Comparison of ENCODE assay signal across 1 mouse cellular context in genomic region chr16:32401335-32401965, GRCm38 (mm10).
TF ChIP-seq lines count a peak whose summit lies in the region.

No protein-coding gene starts in this region.

TF ChIP-seq in CH12.LX, 34 proteins besides CTCF, POLR2A, EP300 and RAD21 (continued from another document):
- TF ChIP-seq PAX5 (IDR thresholded peaks at IDR 0.05; ENCODE audit: low read length) (no peak), MAX (IDR thresholded peaks at IDR 0.05; ENCODE audit: low read length) (peak; percentile 89; the same call in 1 of the 2 replicates), POLR2AphosphoS2 (IDR thresholded peaks at IDR 0.05; ENCODE audit: low read depth, low read length) (no peak), ZNF384 (IDR thresholded peaks at IDR 0.05; ENCODE audit: low read depth, low read length) (no peak), MAFK (IDR thresholded peaks at IDR 0.05; ENCODE audit: insufficient replicate concordance, low read length) (peak; percentile 36; the same call in 1 of the 2 replicates), JUN (IDR thresholded peaks at IDR 0.05; ENCODE audit: insufficient read depth, low read depth, low read length) (peak; percentile 25; the same call in 1 of the 2 replicates), TBP (conservative IDR thresholded peaks at IDR 0.05; ENCODE audit: low read depth, low read length) (peak; percentile 40; the same call in 1 of the 2 replicates), BHLHE40 (IDR thresholded peaks at IDR 0.05; ENCODE audit: low read depth, low read length) (peak; percentile 99), RCOR1 (conservative IDR thresholded peaks at IDR 0.05; ENCODE audit: low read depth, low read length) (peak; percentile 98), NELFE (IDR thresholded peaks at IDR 0.05; ENCODE audit: low read depth, low read length) (0 out of 2 replicates have a peak, but pooled peaks have one; percentile 24), MXI1 (IDR thresholded peaks at IDR 0.05; ENCODE audit: low read depth, low read length) (peak; percentile 99), CHD1 (IDR thresholded peaks at IDR 0.05; ENCODE audit: low read depth, low read length) (peak; percentile 91)
TF ChIP-seq in CH12.LX: peak in this region for 19.
